Mouse (Mus musculus): ENCODE measurements around the gene Senp3.

- TF ChIP-seq POLR2A (IDR thresholded peaks at IDR 0.05; ENCODE audit: low read depth, low read length), result no peak
- no peak for TF ChIP-seq CTCF (IDR thresholded peaks at IDR 0.05; ENCODE audit: borderline replicate concordance, insufficient read depth, low read length)
These were observed 39.0 kb upstream of the Senp3 start for GRCm38 (mm10) chr11:69720852-69721251.
